Mouse (Mus musculus): ENCODE results near the gene Ndufs4.
A peak's percentile ranks its signal among the peaks of the same experiment; 100 is the strongest.

The Ndufs4 gene

DNA sequence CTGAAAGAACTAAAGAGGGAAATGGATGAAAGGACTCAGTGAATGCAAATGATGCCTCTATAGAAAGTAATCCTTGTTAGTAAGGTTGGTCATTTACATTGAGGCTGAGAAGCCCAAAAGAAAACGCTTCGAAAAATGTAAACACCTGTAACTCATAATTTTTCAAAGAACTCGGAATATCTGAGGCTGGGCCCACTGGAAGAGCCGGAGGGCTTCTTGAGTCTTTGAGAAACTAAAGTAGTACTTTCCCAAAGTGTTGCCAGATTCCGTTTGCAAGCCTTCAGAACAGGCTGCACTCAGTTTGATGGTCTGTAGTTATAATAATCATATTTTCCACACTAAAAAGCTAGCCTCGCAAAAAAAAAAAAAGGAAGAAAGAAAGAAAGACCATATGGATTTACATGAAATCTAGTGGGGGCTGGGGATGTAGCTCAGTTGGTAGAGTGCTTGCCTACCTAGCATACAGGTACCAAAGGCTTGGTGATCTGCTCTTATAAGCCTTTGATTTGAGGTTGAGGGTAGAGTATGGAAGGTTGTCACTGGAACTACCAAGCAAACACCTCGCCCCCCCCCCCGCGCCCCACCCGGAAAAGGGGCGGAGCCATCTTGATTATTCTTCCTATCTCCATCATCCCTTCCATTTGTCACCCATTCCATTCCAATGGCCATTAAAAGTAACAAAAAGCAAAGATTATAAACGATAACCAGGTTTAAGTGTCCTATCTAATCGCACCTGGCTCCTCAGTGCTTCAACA lies at the start of gene Ndufs4:
Gene Ndufs4 (minus strand): TSS at position 48 of the 755 bp plus-strand sequence.
- DNase-seq (ENCODE audit: low read depth, low spot score): no peak

DNA sequence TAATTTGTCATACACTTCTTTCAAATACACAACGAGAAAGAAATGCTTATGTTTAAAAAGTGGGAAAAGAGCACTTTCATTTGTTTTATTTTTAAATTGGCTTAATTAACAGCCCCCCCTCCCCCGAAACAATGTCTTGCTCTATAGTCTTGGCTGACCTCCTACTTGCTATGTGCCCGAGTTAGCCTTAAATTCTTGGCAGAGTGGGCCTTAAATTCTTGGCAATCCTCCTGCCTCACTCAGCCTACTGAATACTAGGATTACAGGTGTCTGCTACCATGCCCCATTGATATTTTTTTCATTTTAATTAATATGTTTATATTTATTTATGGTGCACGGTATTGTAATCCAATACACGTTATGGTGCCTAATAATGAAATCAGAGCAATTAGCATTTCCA lies 44.4 kb upstream of the Ndufs4 start:
- DNase-seq (ENCODE audit: low read depth, low spot score): no peak

DNA sequence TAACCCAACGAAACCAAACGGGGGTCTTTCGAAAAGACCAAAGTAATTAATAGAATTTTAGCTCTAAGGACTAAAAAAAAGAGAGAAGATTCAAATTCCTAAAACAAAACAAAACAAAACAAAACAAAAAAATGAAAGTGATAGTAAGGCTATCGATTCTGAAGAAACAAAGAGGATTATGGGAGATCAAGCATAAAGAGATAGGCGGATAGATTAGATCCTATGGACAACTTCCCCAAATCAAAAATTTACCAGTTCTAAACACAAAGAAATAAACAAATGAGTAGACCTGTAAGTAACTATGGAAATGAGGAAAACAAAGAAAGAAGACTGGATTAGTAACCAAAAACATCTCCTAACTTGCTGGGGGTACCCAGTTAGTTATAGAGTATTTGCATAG lies 37.2 kb upstream of the Ndufs4 start:
- DNase-seq (ENCODE audit: low read depth, low spot score): no peak

DNA sequence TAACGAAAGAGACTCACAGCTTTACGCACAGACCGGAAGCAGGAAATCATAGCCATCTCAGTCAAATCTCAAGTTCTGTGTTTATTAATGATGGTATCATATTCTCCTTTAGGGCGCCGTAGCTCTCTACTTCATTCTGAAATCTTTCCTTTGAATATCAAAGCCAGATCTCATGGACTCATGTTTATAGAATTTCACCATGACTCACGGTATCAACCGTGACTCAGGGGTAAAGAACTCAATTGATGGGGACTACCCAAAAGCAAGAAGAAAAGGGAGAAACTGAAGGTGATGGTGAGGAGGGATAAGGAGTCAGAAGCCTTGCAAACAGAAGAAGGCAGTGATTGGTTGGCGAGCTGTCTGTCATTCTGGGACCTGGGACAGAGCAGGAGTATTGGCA lies 32.2 kb upstream of the Ndufs4 start:
- DNase-seq (ENCODE audit: low read depth, low spot score): no peak

DNA sequence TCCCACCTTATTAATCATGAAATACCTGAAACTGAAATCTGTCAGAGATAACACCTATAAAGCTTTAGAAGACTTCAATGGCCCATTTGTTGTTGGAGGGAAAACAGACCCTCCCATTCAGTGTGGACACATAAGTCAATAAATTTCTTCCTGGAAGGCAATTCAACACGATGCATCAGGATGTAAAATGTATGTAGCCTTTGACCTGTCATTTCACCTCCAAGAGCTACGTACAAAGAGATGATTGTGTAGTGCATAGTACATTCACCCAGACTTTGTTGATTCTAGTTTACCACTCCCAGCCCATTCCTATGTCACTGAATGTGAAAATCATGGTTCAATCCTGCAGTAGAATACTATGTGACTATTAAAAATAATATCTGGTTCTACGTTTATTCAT lies 31.3 kb upstream of the Ndufs4 start:
- DNase-seq (ENCODE audit: low read depth, low spot score): no peak

DNA sequence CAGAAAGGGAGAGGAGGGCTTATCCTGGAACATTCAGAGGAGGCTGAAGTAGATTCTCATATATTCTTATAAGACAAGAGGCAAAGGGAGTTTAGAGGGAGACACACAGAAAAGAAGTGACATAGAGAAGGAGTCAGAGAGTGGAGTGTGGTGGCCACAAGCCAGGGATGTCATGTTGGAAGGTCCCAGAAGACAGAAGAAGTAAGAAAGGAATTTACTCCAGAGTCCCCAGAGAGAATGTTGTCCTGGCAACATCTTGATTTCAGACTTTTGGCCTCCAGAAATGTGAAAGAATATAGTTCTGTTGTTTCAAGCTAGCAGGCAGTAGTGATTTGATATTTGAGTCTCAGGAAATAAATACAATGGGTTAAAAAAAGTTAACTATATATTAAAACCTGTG lies 24.3 kb upstream of the Ndufs4 start:
- DNase-seq (ENCODE audit: low read depth, low spot score): no peak

DNA sequence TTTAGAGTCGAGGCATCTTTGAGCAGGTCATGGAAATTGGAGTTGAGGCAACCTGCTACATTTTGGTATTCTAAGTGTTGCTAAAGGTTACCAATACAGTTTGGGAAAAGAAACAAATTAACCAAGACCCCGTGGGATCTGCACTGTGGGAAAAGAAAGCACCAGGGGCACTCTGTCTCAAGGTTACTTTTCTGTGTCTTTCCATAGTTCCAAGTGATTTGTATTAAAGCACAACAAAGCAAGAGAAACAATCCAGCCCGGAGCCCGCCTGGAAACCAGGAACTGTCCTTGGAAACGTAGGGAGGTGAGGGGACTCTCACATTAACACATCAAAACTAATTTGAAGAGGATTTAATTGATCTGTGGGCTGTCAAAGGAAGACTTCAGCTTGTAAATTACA lies 18.8 kb upstream of the Ndufs4 start:
- peak; percentile 69 for DNase-seq (ENCODE audit: low read depth, low spot score)

DNA sequence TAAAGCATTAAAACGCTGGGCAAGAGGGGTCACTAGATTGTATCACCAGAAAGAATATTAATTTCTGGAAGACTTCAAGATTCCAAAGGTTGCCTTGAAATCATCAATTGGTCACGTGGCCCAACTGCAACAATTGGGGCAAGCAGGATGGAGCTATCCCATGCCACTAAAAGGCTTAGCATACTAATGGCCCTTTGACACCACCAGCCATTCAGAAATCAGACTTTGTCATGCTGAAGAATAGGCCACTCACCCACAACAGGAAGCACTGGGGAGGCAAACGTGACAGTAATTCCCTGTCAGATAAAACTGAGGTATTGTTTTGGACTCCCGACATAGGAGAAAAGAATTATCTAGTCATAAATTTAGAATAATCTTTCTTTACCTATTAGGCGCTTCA lies 18.4 kb upstream of the Ndufs4 start:
- DNase-seq (ENCODE audit: low read depth, low spot score): peak; percentile 58

DNA sequence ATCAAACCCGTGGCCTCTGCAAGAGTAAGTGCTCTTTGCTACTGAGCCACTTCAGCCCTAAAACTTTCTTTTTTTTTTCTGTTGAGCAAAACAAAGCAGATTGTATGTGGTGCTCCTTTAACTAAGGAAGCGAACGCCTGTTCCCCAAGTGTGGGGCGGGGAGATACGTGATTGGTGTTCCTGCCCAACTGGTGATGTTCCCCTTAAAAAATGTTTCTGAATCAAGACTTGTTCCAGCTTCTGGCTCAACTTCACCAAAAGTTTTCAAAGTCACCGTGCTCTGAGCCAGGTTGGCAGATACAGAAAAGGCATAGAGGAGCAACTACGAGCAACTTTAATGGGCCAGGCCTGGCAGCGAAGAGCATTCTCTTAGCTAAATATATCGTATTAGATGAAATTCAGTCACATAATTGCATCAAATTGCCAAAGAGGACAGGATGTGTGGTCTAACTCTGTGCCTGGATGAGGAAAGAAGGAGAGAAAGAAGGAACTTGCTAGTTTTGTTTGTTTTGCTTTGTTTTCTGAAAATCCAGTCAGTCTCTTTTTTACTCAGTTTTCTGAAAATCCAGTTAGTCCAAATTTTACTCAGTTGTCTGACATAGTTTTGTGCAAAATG lies 17.1 kb upstream of the Ndufs4 start:
- no peak for DNase-seq (ENCODE audit: low read depth, low spot score)

DNA sequence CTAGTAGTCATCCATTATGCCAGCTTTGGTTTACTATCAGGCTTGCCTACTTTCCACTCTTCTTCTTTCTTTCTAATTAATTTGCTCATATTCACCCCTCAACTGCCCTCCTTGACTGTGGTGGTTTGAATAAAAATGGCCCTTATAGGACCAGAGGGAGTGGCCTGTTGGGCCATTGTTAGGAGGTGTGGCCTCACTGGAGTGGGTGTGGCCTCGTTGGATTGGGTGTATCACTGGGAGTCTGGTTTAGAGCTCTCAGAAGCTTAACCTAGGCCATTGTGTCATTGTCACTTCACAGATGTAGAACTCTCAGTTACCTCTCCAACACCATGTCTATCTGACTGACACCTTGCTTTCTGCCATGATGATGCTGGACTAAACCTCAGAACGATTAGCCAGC lies 10.8 kb upstream of the Ndufs4 start:
- DNase-seq (ENCODE audit: low read depth, low spot score): peak; percentile 66

DNA sequence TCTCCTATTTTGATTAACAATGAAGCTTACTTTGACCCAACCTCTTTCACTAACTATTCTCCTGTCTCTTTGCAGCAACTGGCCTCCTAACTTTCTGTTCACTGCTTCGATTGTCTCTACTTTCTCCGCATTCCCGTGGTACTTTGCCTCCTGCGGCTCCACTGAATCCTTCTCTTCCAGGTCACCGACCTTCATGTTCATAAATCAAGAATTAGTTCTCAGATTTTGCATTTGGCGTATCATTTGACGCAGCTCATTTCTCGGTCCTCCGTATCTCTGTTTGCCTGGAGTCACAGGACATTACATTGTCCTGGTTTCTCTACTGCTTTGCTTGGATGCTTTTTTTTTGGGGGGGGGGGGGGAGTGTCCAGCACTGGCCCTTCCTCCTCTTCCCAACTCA lies 9.2 kb upstream of the Ndufs4 start:
- no peak for DNase-seq (ENCODE audit: low read depth, low spot score)

DNA sequence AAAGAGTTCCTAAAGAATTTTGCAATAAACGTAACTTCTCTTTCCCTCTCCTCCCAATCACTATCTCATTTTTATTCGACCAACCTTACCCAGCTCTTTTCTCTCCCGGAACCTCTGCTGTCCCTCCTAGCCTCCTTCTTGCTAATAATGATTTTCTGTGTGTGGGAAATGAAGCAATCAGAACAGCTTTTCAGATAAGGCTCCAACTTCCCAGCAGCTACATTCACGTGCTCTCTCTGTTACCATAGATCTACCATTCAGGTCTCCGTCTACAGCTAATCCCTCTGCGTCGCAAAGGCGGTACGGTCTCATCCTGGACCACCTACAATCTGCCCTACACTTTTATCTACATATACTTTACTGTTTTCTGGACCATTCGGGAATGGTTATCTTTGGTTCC lies 8.8 kb upstream of the Ndufs4 start:
- DNase-seq (ENCODE audit: low read depth, low spot score): no peak

DNA sequence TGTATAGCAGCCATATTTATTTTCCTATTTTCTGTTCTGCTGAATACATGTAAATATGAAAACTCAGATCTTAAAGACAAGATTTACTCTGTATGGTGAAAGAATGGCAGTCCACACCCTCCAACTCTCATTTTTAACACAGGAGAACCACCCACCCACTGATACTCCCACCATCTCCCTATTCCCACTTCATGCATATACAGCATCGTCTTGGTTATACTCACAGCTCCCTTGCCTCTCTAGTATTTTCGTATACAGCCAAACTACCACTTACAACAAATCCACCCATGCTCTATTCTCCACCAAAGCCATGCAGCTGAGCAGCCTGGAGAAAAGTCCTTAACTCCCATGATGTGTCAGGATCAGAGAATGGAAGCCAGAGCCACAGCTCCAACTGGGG lies 6.7 kb upstream of the Ndufs4 start:
- DNase-seq (ENCODE audit: low read depth, low spot score): no peak

DNA sequence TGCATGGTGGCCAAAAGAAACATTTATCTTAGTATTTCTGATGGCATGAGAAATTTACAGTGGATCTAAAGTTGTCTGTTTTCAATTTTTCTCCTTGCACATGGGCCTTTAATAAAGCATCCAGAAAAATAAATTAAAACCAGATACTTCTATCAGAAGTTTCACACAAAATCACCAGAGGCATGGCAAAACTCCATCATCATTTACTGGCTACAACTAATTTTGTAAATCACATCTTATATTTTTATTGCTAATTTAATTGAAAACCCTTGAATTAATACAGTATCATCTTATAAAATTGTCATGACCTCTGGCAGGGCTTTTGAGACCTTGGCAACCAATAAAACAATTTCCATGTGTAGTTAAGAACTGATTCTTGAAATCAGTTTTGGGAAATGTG lies 4.4 kb upstream of the Ndufs4 start:
- no peak for DNase-seq (ENCODE audit: low read depth, low spot score)

DNA sequence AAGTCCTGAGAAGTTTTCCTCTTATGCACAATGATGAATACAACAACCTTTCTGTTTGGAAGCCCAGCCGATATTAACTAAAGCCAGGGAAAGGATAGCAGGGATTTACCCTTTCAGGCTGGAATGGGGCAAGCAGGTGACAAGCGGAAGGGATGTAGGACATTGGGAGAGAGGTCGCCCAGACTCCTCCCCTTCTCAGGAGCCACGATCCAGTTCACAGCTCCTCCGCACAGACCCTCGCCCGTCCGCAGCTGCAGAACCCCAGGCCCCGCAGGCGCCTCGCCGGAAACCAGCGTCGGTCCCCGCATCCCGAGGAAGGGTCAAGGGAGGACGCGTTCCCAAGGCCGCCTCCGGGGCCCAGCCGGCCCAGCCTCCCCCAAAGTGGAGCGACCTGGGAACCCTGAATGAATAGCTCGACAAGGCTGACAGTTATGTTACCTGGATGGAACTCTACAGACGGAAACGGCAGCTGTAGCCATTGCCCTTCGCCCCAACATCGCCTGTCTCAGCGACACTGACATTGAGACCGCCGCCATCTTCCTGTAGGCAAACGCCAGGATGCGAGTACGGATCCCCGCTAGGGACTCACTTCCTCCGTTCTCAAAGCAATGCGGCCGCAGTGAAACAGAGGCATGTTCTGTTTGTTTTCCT lies 412 bp downstream of the Ndufs4 start:
- DNase-seq (ENCODE audit: low read depth, low spot score): peak; percentile 93

DNA sequence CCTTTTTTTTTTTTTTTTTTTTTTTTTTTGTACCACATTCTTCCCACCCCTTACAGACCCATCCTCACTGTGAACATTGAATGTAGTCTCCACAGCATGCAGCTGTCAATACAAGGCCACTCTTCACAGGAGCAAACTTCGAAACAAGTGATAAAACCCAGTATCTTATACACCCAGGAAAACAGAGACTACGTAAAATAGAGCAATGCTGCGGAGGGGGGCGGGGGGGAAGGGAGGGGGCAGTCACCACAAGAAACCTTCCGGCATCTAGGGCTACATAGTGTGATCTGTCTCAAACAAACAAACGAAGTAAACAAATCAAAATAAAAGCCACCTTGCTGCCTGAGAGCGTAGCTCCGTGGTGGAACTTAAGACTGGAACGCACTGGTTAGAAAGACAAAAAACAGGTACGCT lies 977 bp downstream of the Ndufs4 start:
- DNase-seq (ENCODE audit: low read depth, low spot score): no peak

DNA sequence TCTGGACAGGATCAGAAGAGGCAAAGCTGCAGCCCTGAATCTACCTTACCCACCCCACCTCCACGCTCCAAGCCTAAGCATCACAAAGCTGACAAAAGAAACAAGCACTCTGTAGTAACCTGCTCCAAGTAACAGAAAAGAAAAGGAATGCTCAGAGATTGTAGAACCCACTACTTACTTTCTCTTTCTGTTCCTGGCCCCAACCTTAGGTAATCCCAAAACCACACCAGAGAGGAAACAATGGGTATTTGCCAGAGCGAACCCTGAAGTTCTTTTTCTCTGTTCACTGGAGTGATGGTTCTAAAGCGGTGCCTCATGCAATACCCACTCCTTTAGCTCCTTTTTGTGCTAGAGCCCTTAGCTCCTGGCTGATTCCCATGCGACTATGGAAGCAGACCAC lies 11.5 kb downstream of the Ndufs4 start:
- DNase-seq (ENCODE audit: low read depth, low spot score): no peak

DNA sequence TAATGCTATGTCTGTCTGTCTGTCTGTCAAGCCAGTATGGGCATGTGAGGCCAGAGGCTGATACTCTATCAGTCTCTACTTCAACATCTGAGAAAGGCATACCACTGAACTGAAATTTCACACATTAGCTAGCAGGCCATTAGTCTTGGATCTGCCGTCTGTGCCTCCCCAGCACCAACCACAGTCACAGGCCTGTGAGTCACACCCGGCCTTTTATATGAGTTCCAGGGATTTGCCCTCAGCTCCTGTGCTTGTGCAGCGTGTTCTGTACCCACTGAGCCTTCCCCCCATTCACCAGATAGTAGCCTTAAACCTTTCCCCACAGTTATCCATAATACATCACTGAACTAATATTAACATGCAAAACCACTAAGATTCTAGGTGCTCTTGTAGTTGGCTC lies 26.0 kb downstream of the Ndufs4 start:
- DNase-seq (ENCODE audit: low read depth, low spot score): no peak

DNA sequence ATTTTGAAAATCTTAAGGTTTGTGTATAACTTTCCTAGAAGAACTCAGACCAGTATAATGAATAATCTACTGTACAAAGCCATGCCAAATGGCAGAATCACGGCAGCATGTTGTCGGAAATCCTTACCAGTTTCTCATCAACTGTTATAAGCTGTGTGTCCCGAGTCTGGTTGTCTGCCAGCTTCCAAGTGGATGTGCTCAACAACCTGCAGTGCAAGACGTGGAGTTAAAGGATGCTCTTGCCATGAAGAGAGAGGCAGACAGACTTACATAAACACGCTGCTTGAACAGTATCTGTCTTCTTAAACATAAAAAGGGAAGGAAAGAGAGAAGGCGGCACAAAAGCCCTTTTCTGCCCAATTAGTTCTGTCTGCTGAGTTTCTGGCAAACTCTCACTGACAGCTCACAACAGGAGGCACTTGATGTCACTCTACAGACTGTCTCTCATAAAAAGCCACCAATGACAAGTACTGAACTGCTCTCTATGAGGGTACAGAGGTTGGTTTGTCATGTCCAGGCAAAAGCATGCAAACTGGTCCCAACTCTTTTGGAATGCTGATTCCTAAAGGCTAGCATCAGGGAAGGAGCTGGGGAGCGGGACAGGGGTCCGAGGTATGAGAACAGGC lies 36.6 kb downstream of the Ndufs4 start:
- DNase-seq (ENCODE audit: low read depth, low spot score): no peak

DNA sequence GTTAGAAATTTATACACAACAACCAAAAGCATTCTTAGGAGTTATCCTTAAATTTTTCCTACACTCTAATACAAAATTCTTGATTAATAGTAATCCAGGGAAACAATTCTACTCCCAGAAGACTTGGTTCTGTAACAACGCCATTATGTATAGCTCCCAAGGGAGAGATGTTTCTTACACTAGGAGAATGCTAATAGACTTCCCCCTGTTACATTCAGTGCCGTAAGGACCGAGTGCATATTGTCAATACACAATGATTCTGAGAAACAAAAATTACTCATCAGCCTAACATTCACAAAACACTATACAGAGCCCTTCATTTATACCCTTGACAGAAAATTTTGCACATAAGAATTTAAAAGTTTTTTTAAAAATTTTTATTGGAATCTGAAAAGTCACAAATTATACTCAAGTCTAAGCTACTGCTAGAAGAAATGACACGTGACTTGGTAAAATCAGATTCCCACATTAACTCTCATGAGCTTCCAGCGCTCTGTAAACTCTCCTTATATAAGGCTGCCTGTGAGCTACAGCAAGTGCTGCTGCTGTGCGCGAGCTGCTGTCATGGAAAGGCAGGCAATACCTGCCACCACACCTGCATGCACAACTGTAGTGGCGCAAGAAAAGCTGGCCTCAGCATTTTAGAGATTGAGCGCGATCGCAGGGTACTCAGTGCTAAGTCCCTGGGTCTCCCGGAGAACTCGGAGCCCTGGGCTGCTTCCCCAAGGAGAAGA lies 42.9 kb downstream of the Ndufs4 start:
- DNase-seq (ENCODE audit: low read depth, low spot score): no peak

DNA sequence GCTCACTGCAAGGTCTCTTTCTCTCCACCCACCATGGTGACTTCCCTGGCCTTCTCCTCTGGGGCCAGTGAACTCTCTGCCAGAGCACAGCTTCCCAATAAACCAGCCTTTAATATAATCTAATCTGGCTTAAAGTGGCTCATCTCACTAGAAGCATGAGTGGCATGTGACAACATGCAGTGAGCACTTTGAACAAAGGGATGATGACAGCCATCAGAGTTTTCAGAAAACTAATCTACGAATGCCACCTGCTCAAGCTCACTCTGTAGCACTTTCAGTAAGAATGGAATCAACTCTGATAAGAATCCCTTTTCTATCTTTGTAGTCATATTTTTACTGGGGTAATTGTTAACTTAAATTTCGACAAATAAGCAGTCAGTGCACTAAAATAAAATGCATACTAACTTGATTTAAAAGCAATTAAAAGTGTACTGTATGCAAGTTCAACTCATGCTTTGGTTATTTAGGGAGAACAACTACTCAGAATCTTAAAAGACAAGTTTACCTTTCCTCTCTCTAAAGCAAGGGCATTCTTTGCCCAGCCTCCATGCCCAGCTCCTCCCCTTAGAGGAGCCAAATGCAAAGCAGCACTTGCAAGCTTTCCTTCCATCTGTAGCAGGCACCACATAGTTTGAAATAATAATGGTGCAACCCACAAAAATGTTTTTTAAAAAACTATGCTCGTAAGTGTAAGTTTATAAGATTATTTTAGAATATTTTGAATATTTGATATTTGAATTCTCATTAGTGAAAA lies 43.7 kb downstream of the Ndufs4 start:
- no peak for DNase-seq (ENCODE audit: low read depth, low spot score)
